Mouse (Mus musculus) kidney, postnatal 0 days (tissue): ENCODE results near the gene Scarb1. TPM values are rescaled to one million over a fixed set of nuclear protein-coding genes. Genes with fewer than 3 reads are reported as not detected.
A peak's percentile ranks its signal among the peaks of the same experiment; 100 is the strongest.

Source experiments
- ATAC-seq: fragments of 200-750 bp; cut with Nextera tagmentation; replicated peaks from 2 replicates; pipeline ENCODE4 v1.8.0; 2017; ENCODE audit warnings: low read depth, moderate number of reproducible peaks, moderate TSS enrichment, moderate library complexity; ENCODE audit not compliant: low FRiP score
- DNase-seq: peaks from one replicate; pipeline ENCODE4 v3.0.0-alpha.2; 2016; ENCODE audit warnings: low spot score
- H3K27ac ChIP-seq: fragments of 300-500 bp; sonication (generic); 2 replicates; pipeline ENCODE4 v1.5.1; 2014; ENCODE audit warnings: mild to moderate bottlenecking
- H3K27me3 ChIP-seq: fragments of 300-500 bp; sonication (generic); 2 replicates; pipeline ENCODE4 v1.6.1; 2014; ENCODE audit warnings: low read length, mixed read lengths; ENCODE audit not compliant: insufficient read depth
- H3K36me3 ChIP-seq: fragments of 300-500 bp; sonication (generic); 2 replicates; pipeline ENCODE4 v1.6.1; 2014; ENCODE audit warnings: low read length, mixed read lengths; ENCODE audit not compliant: insufficient read depth
- H3K4me1 ChIP-seq: fragments of 300-500 bp; sonication (generic); replicated peaks from 2 replicates; pipeline ENCODE4 v1.6.1; 2014; ENCODE audit warnings: antibody characterized with exemption, low read length, mixed read lengths; ENCODE audit not compliant: insufficient read depth
- H3K4me2 ChIP-seq: fragments of 300-500 bp; sonication (generic); 2 replicates; pipeline ENCODE4 v1.6.1; 2014; ENCODE audit warnings: mild to moderate bottlenecking, low read length, moderate library complexity, mixed read lengths
- H3K4me3 ChIP-seq: fragments of 300-500 bp; sonication (generic); replicated peaks from 2 replicates; pipeline ENCODE4 v1.5.1; 2014; ENCODE audit warnings: low read depth, low read length
- H3K9ac ChIP-seq: fragments of 300-500 bp; sonication (generic); 2 replicates; pipeline ENCODE4 v1.6.1; 2014; ENCODE audit warnings: low read depth, low read length
- H3K9me3 ChIP-seq: fragments of 300-500 bp; sonication (generic); replicated peaks from 2 replicates; pipeline ENCODE4 v1.6.1; 2016; ENCODE audit warnings: low read length, inconsistent platforms, mixed read lengths
- CTCF ChIP-seq: IDR thresholded peaks from 2 replicates; pipeline ENCODE4 v1.5.1; 2016; ENCODE audit warnings: antibody characterized with exemption, low read depth, mild to moderate bottlenecking, moderate library complexity
- WGBS: fragments of 180-500 bp; shearing (Covaris S2); extraction: QIAGEN DNeasy Blood & Tissue Kit; methylation state at CpG from one replicate; pipeline ENCODE4 v1.1.7; 2014; 5-methylcytosine and 5-hydroxymethylcytosine counted together
- polyA plus RNA-seq: library from polyadenylated mRNA; unstranded; fragments of >200 nt; fragmentation: Nextera tagmentation; extraction: Ambion mirVana; gene quantifications from 2 replicates; pipeline ENCODE4 v1.2.1, GENCODE M21; 2015

The Scarb1 gene
- polyA plus RNA-seq, 1 experiment from 2014 or later = 49.0 TPM

GRCm38 (mm10) chr5:125348067-125348466, 7.2 kb upstream of the Scarb1 start:
- H3K36me3 ChIP-seq = no peaks in the 10 kb centered on the region
- H3K4me3 ChIP-seq = no peak overlapping the region
- TF ChIP-seq CTCF = no peak
- H3K9ac ChIP-seq = no peak overlapping the region
- ATAC-seq (no peak), DNase-seq (no peak)
- H3K4me1 ChIP-seq = no peaks in the 10 kb centered on the region
- H3K9me3 ChIP-seq = no peaks in the 10 kb centered on the region
- no peak overlapping the region for H3K4me2 ChIP-seq
- H3K27ac ChIP-seq = no peak overlapping the region
- WGBS = 73% methylated on average over 7 of the region's 7 CpGs
- H3K27me3 ChIP-seq = no peaks in the 10 kb centered on the region

- Histone ChIP-seq H3K4me3 (no peak overlapping the region), H3K9me3 (no peaks in the 10 kb centered on the region), H3K27ac (no peak overlapping the region), H3K4me2 (no peak overlapping the region), H3K36me3 (no peaks in the 10 kb centered on the region), H3K9ac (no peak overlapping the region), H3K4me1 (peaks cover 5% of the 10 kb centered on the region; the same call in 1 of the 2 replicates), H3K27me3 (no peaks in the 10 kb centered on the region)
- DNase-seq (no peak), ATAC-seq (no peak)
- WGBS = 97% methylated on average over 6 of the region's 6 CpGs
- no peak for TF ChIP-seq CTCF
These were observed 3.4 kb upstream of the Scarb1 start for GRCm38 (mm10) chr5:125344296-125344695.

DNA sequence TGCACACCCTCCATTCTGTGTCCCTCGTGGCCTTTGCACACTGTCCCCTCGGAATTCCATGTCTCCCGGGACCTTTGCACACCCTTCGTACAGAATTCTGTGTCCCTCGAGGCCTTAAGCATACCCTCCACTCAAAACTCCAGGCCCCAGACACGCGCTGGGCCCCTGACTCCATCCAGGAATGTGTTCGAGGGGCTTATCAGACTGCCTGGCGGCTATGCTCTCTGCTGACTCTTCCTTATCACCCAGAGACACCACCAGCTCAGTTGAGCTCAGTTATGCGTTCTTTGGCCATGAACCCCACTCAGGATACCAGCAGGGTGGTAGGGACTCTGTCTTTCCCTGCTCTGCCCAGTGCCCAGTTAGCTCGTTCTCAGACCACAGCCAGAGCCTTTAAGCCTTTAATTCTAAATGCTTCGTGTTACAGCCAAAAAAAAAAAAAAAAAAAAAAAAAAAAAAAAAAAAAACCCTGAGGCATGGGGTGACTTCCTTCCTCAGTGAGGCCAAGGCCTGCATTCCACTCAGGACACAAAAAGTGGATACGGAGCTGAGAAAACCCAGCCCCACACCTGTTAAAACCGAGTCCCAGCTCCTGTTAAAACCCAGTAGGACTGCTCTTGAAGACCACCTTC, 681 bp upstream of the Scarb1 start:
- Histone ChIP-seq H3K4me2 (peak overlapping the region; percentile 68), H3K36me3 (no peaks in the 10 kb centered on the region), H3K4me3 (peak overlapping the region; percentile 53), H3K27ac (no peak overlapping the region), H3K4me1 (peaks cover 11% of the 10 kb centered on the region; the same call in 1 of the 2 replicates), H3K9ac (peak overlapping the region; percentile 63), H3K27me3 (no peaks in the 10 kb centered on the region), H3K9me3 (no peaks in the 10 kb centered on the region)
- no peak for DNase-seq
- no peak for TF ChIP-seq CTCF
- no peak for ATAC-seq
- WGBS = 53% methylated on average over 14 of the region's 14 CpGs

DNA sequence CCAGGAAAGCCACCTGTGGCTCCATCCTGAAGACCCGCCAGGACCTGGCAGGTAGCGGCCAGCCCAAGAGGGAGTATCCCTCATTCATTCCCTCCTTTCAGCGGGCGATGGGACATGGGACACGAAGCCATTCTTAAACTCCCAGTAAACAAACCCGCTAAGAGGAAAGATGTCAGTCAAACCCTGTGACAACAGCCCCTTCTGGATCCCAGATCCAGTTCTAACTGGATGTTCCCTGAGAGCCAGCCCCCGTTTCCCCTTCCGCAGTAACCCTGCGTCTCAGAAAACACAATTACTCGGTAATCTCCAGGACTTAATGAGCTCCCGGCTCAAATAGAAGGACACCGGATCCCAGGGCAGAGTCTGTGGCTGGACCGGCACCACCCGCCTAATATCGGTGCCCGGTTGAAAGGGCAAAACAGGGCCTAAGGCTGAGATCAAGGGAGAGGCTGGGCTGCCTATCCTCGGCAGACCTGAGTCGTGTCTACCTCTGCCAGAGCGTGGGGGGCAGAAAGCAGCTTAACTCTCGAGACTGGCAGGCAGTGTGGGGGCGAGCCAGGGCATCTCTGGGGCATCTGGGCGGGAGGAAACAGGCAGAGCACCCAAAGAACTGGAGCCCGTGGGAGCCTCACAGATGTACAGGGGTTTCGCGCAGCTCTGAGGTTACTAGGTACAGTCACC, 903 bp downstream of the Scarb1 start:
- DNase-seq (peak; percentile 53), ATAC-seq (0 out of 2 replicates have a peak, but pooled peaks have one; percentile 21)
- 3% methylated on average over 25 of the region's 25 CpGs for WGBS
- no peak for TF ChIP-seq CTCF
- peak overlapping the region; percentile 53 for H3K4me3 ChIP-seq
- peaks cover 13% of the 10 kb centered on the region; the same call in 1 of the 2 replicates for H3K4me1 ChIP-seq
- H3K36me3 ChIP-seq = no peaks in the 10 kb centered on the region
- peak overlapping the region; percentile 54 for H3K27ac ChIP-seq
- no peaks in the 10 kb centered on the region for H3K27me3 ChIP-seq
- peak overlapping the region; percentile 63 for H3K9ac ChIP-seq
- no peaks in the 10 kb centered on the region for H3K9me3 ChIP-seq
- peak overlapping the region; percentile 68 for H3K4me2 ChIP-seq

GRCm38 (mm10) chr5:125339108-125339751, 1.7 kb downstream of the Scarb1 start:
- DNase-seq (peak; percentile 82), ATAC-seq (no peak)
- peak overlapping the region; percentile 68 for H3K4me2 ChIP-seq
- no peaks in the 10 kb centered on the region for H3K36me3 ChIP-seq
- no peaks in the 10 kb centered on the region for H3K27me3 ChIP-seq
- H3K9ac ChIP-seq = peak overlapping the region; percentile 63; the same call in 1 of the 2 replicates
- H3K9me3 ChIP-seq = no peaks in the 10 kb centered on the region
- WGBS = 8% methylated on average over 18 of the region's 18 CpGs
- H3K4me3 ChIP-seq = peak overlapping the region; percentile 53
- H3K27ac ChIP-seq = peak overlapping the region; percentile 38; the same call in 1 of the 2 replicates
- H3K4me1 ChIP-seq = peaks cover 13% of the 10 kb centered on the region; the same call in 1 of the 2 replicates
- no peak for TF ChIP-seq CTCF

GRCm38 (mm10) chr5:125337526-125337925, 3.4 kb downstream of the Scarb1 start:
- H3K9me3 ChIP-seq = no peaks in the 10 kb centered on the region

More at GRCm38 (mm10) chr5:125337526-125337925, 3.4 kb downstream of the Scarb1 start:
- ATAC-seq (no peak), DNase-seq (no peak)
- no peak overlapping the region for H3K4me2 ChIP-seq
- 82% methylated on average over 7 of the region's 7 CpGs for WGBS
- peaks cover 16% of the 10 kb centered on the region; the same call in 1 of the 2 replicates for H3K4me1 ChIP-seq
- no peak overlapping the region for H3K9ac ChIP-seq
- TF ChIP-seq CTCF = no peak
- H3K27me3 ChIP-seq = no peaks in the 10 kb centered on the region
- H3K36me3 ChIP-seq = no peaks in the 10 kb centered on the region
- 0 out of 2 replicates have a peak overlapping the region, but pooled peaks have one; percentile 56 for H3K27ac ChIP-seq
- H3K4me3 ChIP-seq = no peak overlapping the region
